Mouse (Mus musculus) neural tube, embryonic 12.5 days (tissue): ENCODE measurements around the gene Nrk. TPM values are rescaled to one million over a fixed set of nuclear protein-coding genes. Genes with fewer than 3 reads are reported as not detected.

ENCODE experiments used
- ATAC-seq: fragments of 200-750 bp; cut with Nextera tagmentation; 2 replicates; pipeline ENCODE4 v1.8.0; 2017; ENCODE audit warnings: low read depth, mild to moderate bottlenecking, moderate TSS enrichment, moderate library complexity; ENCODE audit not compliant: low FRiP score
- H3K27ac ChIP-seq: fragments of 300-500 bp; sonication (generic); 2 replicates; pipeline ENCODE4 v1.5.1; 2016
- H3K27me3 ChIP-seq: fragments of 300-500 bp; sonication (generic); replicated peaks from 2 replicates; pipeline ENCODE4 v1.6.1; 2016; ENCODE audit warnings: mild to moderate bottlenecking
- H3K36me3 ChIP-seq: fragments of 300-500 bp; sonication (generic); 2 replicates; pipeline ENCODE4 v1.6.1; 2016; ENCODE audit warnings: mild to moderate bottlenecking
- H3K4me1 ChIP-seq: fragments of 300-500 bp; sonication (generic); 2 replicates; pipeline ENCODE4 v1.6.1; 2016
- H3K4me2 ChIP-seq: fragments of 300-500 bp; sonication (generic); replicated peaks from 2 replicates; pipeline ENCODE4 v1.6.1; 2016; ENCODE audit warnings: mild to moderate bottlenecking
- H3K4me3 ChIP-seq: fragments of 300-500 bp; sonication (generic); 2 replicates; pipeline ENCODE4 v1.5.1; 2016
- H3K9ac ChIP-seq: fragments of 300-500 bp; sonication (generic); 2 replicates; pipeline ENCODE4 v1.6.1; 2016; ENCODE audit warnings: mild to moderate bottlenecking
- H3K9me3 ChIP-seq: fragments of 300-500 bp; sonication (generic); 2 replicates; pipeline ENCODE4 v1.6.1; 2016; ENCODE audit warnings: mild to moderate bottlenecking
- WGBS: fragments of 180-500 bp; shearing (Covaris S2); methylation state at CpG from one replicate; pipeline ENCODE4 v1.1.7; 2016; 5-methylcytosine and 5-hydroxymethylcytosine counted together
- polyA plus RNA-seq: library from polyadenylated mRNA; unstranded; fragments of >200 nt; fragmentation: Nextera tagmentation; extraction: Ambion mirVana; gene quantifications from 2 replicates; pipeline ENCODE4 v1.2.1, GENCODE M21; 2016

Nrk gene
- polyA plus RNA-seq, 1 experiment from 2014 or later, result 5.4 TPM

GRCm38 (mm10) chrX:139037666-139038065 lies 123.4 kb downstream of the Nrk start:
- H3K27ac ChIP-seq, result no peak overlapping the region
- no peak overlapping the region for H3K9ac ChIP-seq
- 87% methylated on average over 1 of the region's 1 CpGs for WGBS

DNA sequence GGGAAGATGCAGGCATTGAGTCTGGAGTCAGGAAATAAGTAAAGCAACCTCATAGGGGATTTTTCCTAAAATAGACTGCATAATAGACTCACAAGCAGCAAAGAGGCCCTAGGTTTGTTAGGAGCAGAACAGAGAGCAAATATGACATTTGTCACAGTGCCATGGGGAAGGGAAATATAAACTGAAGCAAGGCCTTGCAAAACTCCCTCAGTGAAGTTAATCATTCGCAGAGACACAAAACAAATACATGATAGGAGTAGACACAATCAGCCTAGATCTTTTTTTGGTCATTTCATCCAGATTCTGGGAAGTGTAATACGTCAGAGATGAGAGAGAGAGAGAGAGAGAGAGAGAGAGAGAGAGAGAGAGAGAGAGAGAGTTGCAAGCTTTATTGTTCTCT lies 125.1 kb downstream of the Nrk start:
- Histone ChIP-seq H3K4me2 (no peak overlapping the region), H3K27me3 (no peaks in the 10 kb centered on the region), H3K36me3 (no peaks in the 10 kb centered on the region), H3K27ac (no peak overlapping the region), H3K9me3 (no peaks in the 10 kb centered on the region), H3K9ac (no peak overlapping the region), H3K4me3 (no peak overlapping the region), H3K4me1 (no peaks in the 10 kb centered on the region)
- no peak for ATAC-seq
- 67% methylated on average over 2 of the region's 2 CpGs for WGBS

More at GRCm38 (mm10) chrX:139037666-139038065, 123.4 kb downstream of the Nrk start:
- Histone ChIP-seq H3K4me3 (no peak overlapping the region), H3K4me1 (no peaks in the 10 kb centered on the region), H3K9me3 (no peaks in the 10 kb centered on the region), H3K36me3 (no peaks in the 10 kb centered on the region), H3K4me2 (no peak overlapping the region), H3K27me3 (no peaks in the 10 kb centered on the region)
- no peak for ATAC-seq

GRCm38 (mm10) chrX:139041148-139041547 lies 126.9 kb downstream of the Nrk start:
- 58% methylated on average over 1 of the region's 1 CpGs for WGBS
- no peaks in the 10 kb centered on the region for H3K27me3 ChIP-seq
- H3K4me1 ChIP-seq, result no peaks in the 10 kb centered on the region
- H3K36me3 ChIP-seq, result no peaks in the 10 kb centered on the region
- no peak overlapping the region for H3K4me2 ChIP-seq
- H3K4me3 ChIP-seq, result no peak overlapping the region
- no peak for ATAC-seq
- no peak overlapping the region for H3K27ac ChIP-seq
- no peaks in the 10 kb centered on the region for H3K9me3 ChIP-seq
- no peak overlapping the region for H3K9ac ChIP-seq

- Histone ChIP-seq H3K27ac (no peak overlapping the region), H3K27me3 (no peaks in the 10 kb centered on the region), H3K36me3 (no peaks in the 10 kb centered on the region), H3K4me3 (no peak overlapping the region), H3K4me1 (no peaks in the 10 kb centered on the region), H3K9ac (no peak overlapping the region), H3K4me2 (no peak overlapping the region), H3K9me3 (no peaks in the 10 kb centered on the region)
- no peak for ATAC-seq
- WGBS, result 76% methylated on average over 1 of the region's 1 CpGs
Observed at GRCm38 (mm10) chrX:139051976-139052375, 137.7 kb downstream of the Nrk start.

DNA sequence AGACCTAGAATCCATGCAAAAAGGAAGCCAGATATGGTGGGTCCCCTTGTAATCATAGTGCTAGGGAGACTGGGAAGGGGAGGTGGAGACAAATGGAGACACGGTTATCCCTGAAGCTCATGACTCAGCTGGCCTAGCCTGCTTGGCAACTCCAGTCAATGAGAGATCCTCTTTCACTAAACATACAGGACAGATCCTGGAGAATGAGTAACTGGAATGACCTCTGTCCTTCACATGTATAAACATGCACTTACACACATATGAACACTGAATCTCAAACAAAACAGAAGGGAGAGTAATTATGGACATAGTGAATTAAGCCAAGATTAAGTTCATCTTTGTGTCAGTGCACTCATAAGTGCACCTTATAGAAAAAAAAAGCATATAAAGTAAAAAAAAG lies 138.9 kb downstream of the Nrk start:
- H3K9me3 ChIP-seq, result no peaks in the 10 kb centered on the region
- no peak overlapping the region for H3K4me2 ChIP-seq
- no peak overlapping the region for H3K4me3 ChIP-seq
- no peaks in the 10 kb centered on the region for H3K27me3 ChIP-seq
- no peak overlapping the region for H3K9ac ChIP-seq
- H3K27ac ChIP-seq, result no peak overlapping the region
- H3K4me1 ChIP-seq, result no peaks in the 10 kb centered on the region
- ATAC-seq, result no peak
- 89% methylated on average over 1 of the region's 1 CpGs for WGBS
- no peaks in the 10 kb centered on the region for H3K36me3 ChIP-seq

Other genes with a start within 250 kb of the Nrk start
- gene Serpina7, start 170.8 kb downstream of the Nrk start, polyA plus RNA-seq, result not detected in 2 replicates
- not detected in 2 replicates for gene 4930513O06Rik, start 171.8 kb downstream of the Nrk start, polyA plus RNA-seq